Mouse (Mus musculus) megakaryocyte, embryonic 14.5 days (primary cell): ENCODE measurements around the gene Daam2.

Experiments
- FLI1 ChIP-seq: IDR thresholded peaks from 2 replicates; pipeline ENCODE4 v1.6.1; 2012; ENCODE audit warnings: low read length, inconsistent platforms, mixed read lengths
- GATA1 ChIP-seq: IDR thresholded peaks from 3 replicates; pipeline ENCODE4 v1.6.1; 2012; ENCODE audit warnings: mixed read lengths, low read length, inconsistent platforms, borderline replicate concordance

DNA sequence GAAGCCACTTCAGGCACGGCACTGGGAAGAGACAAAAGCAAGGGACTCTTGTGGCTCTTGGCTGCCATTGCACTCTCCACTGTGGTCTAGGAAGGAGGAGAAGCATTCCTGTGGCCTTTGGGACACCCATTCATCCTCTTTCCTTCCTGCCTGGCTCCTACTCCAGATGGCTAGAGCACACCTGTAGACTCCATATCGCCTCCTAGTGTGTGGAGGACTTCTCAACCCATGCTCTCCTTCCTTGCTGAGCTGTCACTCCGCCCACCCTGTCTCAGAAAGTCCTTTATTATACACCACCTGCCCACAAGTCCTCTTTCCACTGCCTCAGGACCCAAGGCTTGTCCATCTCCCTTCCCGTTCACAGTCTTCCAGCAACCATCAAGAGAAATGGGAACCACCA is 70.9 kb downstream of the Daam2 start:
- TF ChIP-seq GATA1 (no peak), FLI1 (no peak)
